Mouse (Mus musculus): ENCODE data around the gene Ltbp3. TPM values are rescaled to one million over a fixed set of nuclear protein-coding genes. Genes with fewer than 3 reads are reported as not detected.

Gene Ltbp3
- total and polyA plus RNA-seq, 3 experiments = 0.51 TPM; not detected in 2

DNA sequence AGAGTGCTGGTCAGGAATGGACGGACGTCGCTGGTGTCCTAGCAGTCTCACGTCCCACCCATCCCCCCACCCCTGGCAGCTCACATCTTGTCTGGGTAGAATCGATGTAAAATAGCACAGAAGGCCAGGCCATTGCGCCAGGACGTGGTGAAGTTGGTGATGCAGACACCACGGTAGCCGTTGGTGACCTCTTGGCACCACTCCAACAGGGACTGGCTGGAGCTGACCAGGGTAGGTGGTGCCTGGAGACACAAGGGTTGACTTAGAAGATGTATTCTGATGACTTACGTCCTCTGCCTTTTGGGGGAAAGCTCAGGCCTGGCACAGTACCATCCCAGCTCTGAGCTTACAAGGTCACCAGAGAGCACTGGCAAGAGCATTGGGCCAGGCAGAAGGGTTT is 23.7 kb upstream of the Ltbp3 start:
- dilution Hi-C loops (cut with MboI; ENCODE audit: extremely low pct_ligation_motif_present, extremely low pct_unique_long_range_greater_than_20kb, low sequenced_read_pairs) = no loop called here
- Histone ChIP-seq H3K4me1 (ENCODE audit: control insufficient read depth in 1 of 2, insufficient read depth in 2 of 2) (peaks cover 16 to 34% of the 10 kb centered on the region in 2 experiments), H3K79me2 (replicated peaks; ENCODE audit: control insufficient read depth, extremely low read depth, insufficient read depth, poor library complexity, severe bottlenecking) (no peaks in the 10 kb centered on the region), H3K9ac (ENCODE audit: insufficient read depth, low read depth) (no peak overlapping the region), H3K4me3 (replicated peaks in 1 of 3; ENCODE audit: low read depth in 2 of 3, low read length in 2 of 3, poor library complexity in 1 of 3) (no peak overlapping the region), H3K36me3 (replicated peaks in 1 of 2; ENCODE audit: control insufficient read depth in 1 of 2, insufficient read depth in 1 of 2, low read length in 1 of 2) (peaks cover 58 to 98% of the 10 kb centered on the region in 2 experiments), H3K4me2 (ENCODE audit: insufficient read depth, low read depth, poor library complexity, severe bottlenecking) (no peak overlapping the region), H3K27ac (ENCODE audit: insufficient read depth, low read depth) (no peak overlapping the region), H3K27me3 (replicated peaks) (no peaks in the 10 kb centered on the region), H3K9me3 (replicated peaks; ENCODE audit: low read length) (no peaks in the 10 kb centered on the region)
- no peak for DNase-seq (ENCODE audit: extremely low read depth)
- TF ChIP-seq MAX (IDR thresholded peaks at IDR 0.05; ENCODE audit: low read length) (no peak), JUND (conservative IDR thresholded peaks at IDR 0.05; ENCODE audit: low read depth, low read length) (no peak), CTCF (conservative IDR thresholded peaks at IDR 0.05 in 1 of 2, IDR thresholded peaks at IDR 0.05 in 1 of 2; ENCODE audit: low read depth in 2 of 2, low read length in 2 of 2) (no peak)
- in situ Hi-C loops (cut with MboI; ENCODE audit: low pct_ligation_motif_present, low pct_unique_long_range_greater_than_20kb, low sequenced_read_pairs) = no loop called here

- Histone ChIP-seq H3K4me1 (ENCODE audit: control insufficient read depth in 1 of 2, insufficient read depth in 2 of 2) (peaks cover 6 to 17% of the 10 kb centered on the region in 2 experiments), H3K4me3 (replicated peaks in 1 of 3; ENCODE audit: low read depth in 2 of 3, low read length in 2 of 3, poor library complexity in 1 of 3) (no peak overlapping the region), H3K79me2 (replicated peaks; ENCODE audit: control insufficient read depth, extremely low read depth, insufficient read depth, poor library complexity, severe bottlenecking) (peaks cover 26% of the 10 kb centered on the region), H3K4me2 (ENCODE audit: insufficient read depth, low read depth, poor library complexity, severe bottlenecking) (no peak overlapping the region), H3K9ac (ENCODE audit: insufficient read depth, low read depth) (no peak overlapping the region), H3K27me3 (replicated peaks) (no peaks in the 10 kb centered on the region), H3K27ac (ENCODE audit: insufficient read depth, low read depth) (no peak overlapping the region), H3K9me3 (replicated peaks; ENCODE audit: low read length) (no peaks in the 10 kb centered on the region), H3K36me3 (replicated peaks in 1 of 2; ENCODE audit: control insufficient read depth in 1 of 2, insufficient read depth in 1 of 2, low read length in 1 of 2) (peaks cover 57 to 78% of the 10 kb centered on the region in 2 experiments)
- dilution Hi-C loops (cut with MboI; ENCODE audit: extremely low pct_ligation_motif_present, extremely low pct_unique_long_range_greater_than_20kb, low sequenced_read_pairs) (no loop called here), in situ Hi-C loops (cut with MboI; ENCODE audit: low pct_ligation_motif_present, low pct_unique_long_range_greater_than_20kb, low sequenced_read_pairs) (no loop called here)
- TF ChIP-seq POLR2AphosphoS2 (IDR thresholded peaks at IDR 0.05; ENCODE audit: low read depth, low read length) (no peak), SMC3 (IDR thresholded peaks at IDR 0.05; ENCODE audit: low read depth, low read length) (no peak), E2F4 (IDR thresholded peaks at IDR 0.05; ENCODE audit: insufficient replicate concordance, low read depth, low read length) (no peak), BHLHE40 (IDR thresholded peaks at IDR 0.05; ENCODE audit: low read depth, low read length) (no peak), CTCF (conservative IDR thresholded peaks at IDR 0.05 in 1 of 2, IDR thresholded peaks at IDR 0.05 in 1 of 2; ENCODE audit: low read depth in 2 of 2, low read length in 2 of 2) (no peak), GABPA (IDR thresholded peaks at IDR 0.05; ENCODE audit: insufficient replicate concordance, low read depth, low read length) (no peak), USF1 (IDR thresholded peaks at IDR 0.05; ENCODE audit: low read depth, low read length) (no peak), MXI1 (IDR thresholded peaks at IDR 0.05; ENCODE audit: low read depth, low read length) (no peak)
- no peak for DNase-seq (ENCODE audit: extremely low read depth)
Measured at GRCm38 (mm10) chr19:5721233-5721632, 19.5 kb upstream of the Ltbp3 start.

DNA sequence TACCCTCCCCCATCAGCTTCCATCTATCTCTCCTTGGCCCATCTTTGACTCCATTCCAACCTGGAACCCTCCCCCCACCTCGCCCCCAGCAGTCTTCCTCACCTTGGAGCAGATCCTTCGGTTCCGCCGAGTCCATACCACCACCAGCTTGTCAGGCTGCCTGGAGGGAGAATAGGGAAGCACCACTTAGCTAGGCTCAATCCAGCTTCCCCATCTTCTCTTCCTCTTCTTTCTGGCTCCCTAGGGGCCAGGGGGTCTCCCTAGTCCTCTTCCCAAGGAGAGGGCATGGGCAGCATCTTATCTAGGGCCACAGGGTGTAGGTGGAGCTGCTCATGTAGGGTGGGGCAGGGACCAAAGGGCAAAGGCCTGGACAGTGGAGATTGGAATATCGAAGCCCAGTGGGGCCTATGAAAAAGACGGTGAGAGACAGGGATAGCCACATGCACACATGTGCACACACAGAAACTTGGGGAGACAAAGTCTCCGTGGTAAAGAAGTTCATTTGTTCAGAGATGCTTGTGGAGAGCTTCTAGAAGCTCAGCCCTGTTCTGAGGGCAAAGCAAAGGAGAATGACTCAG is 17.8 kb upstream of the Ltbp3 start:
- Histone ChIP-seq H3K4me1 (ENCODE audit: control insufficient read depth in 1 of 2, insufficient read depth in 2 of 2) (peaks cover 6 to 31% of the 10 kb centered on the region in 2 experiments), H3K9me3 (replicated peaks; ENCODE audit: low read length) (no peaks in the 10 kb centered on the region), H3K4me3 (replicated peaks in 1 of 3; ENCODE audit: low read depth in 2 of 3, low read length in 2 of 3, poor library complexity in 1 of 3) (no peak overlapping the region), H3K9ac (ENCODE audit: insufficient read depth, low read depth) (no peak overlapping the region), H3K79me2 (replicated peaks; ENCODE audit: control insufficient read depth, extremely low read depth, insufficient read depth, poor library complexity, severe bottlenecking) (peaks cover 26% of the 10 kb centered on the region), H3K36me3 (replicated peaks in 1 of 2; ENCODE audit: control insufficient read depth in 1 of 2, insufficient read depth in 1 of 2, low read length in 1 of 2) (peaks cover 45 to 61% of the 10 kb centered on the region in 2 experiments), H3K27ac (ENCODE audit: insufficient read depth, low read depth) (no peak overlapping the region), H3K4me2 (ENCODE audit: insufficient read depth, low read depth, poor library complexity, severe bottlenecking) (no peak overlapping the region), H3K27me3 (replicated peaks) (no peaks in the 10 kb centered on the region)
- dilution Hi-C loops (cut with MboI; ENCODE audit: extremely low pct_ligation_motif_present, extremely low pct_unique_long_range_greater_than_20kb, low sequenced_read_pairs) = no loop called here
- no peak for TF ChIP-seq HCFC1 (IDR thresholded peaks at IDR 0.05; ENCODE audit: low read depth, low read length)
- no peak for TF ChIP-seq IRF4 (IDR thresholded peaks at IDR 0.05; ENCODE audit: low read depth, low read length)
- no peak for TF ChIP-seq GABPA (IDR thresholded peaks at IDR 0.05; ENCODE audit: insufficient replicate concordance, low read depth, low read length)
- in situ Hi-C loops (cut with MboI; ENCODE audit: low pct_ligation_motif_present, low pct_unique_long_range_greater_than_20kb, low sequenced_read_pairs) = no loop called here
- no peak for DNase-seq (ENCODE audit: extremely low read depth)

All from CH12.LX (cell line).